Mouse (Mus musculus): ENCODE measurements around the gene Suox. TPM values are rescaled to one million over a fixed set of nuclear protein-coding genes. Genes with fewer than 3 reads are reported as not detected.

Suox gene
- polyA plus RNA-seq, 1 experiment from 2014 or later, result 12.4 TPM

DNA sequence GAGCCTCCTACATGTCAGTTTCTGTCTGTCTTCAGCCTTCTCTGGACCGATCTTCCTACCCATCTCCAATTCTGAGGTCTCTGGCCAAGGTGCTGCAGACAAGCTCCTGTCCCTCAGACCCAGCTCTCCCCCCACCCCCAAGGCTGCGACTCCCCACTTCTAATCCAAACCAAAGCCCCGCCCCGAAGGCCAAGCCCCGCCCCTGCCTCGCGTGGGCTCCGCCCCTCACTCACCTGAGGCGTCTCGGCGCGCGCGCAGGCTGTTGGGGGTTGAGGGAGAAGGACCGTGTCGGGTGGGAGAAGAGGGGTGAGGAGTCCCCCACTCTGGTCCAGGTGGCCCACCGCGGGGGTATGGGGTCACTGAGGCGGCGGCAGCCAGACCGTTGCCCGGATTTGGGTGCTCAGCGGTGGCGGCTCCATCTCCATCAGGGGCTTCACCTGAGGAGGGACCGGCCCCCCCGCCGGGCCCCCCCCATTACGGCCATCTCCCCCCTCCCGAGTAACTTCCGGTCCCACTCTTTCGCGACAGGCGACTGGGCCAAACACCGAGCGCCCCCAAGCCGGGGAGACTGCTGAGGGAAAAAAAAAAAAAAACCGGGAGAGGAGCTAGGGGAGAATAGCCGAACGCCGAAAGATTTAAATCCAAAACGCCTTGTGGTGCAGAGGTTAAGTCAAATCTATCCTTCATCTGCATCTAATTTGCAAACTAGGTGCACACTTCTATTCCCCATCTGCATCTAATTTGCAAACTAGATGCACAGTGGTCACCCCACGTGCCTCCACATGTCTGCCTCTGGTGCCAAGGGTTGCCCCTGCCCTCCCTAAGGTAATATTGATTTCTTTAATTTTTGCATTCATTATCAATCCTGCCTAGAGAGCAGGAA lies 4.8 kb downstream of the Suox start:
- peaks cover 11% of the 10 kb centered on the region; the same call in 1 of the 2 replicates for H3K27me3 ChIP-seq (replicated peaks; ENCODE audit: control insufficient read depth, insufficient read depth, low read length)
- peak overlapping the region; percentile 56; the same call in 1 of the 2 replicates for H3K9ac ChIP-seq (ENCODE audit: low read depth, low read length)
- peak overlapping the region; percentile 69 for H3K4me3 ChIP-seq (ENCODE audit: low read depth, low read length)
- no peaks in the 10 kb centered on the region for H3K9me3 ChIP-seq (ENCODE audit: control insufficient read depth, low read length)
- peak; percentile 53 for DNase-seq (ENCODE audit: low spot score)
- no peak overlapping the region for H3K27ac ChIP-seq (ENCODE audit: low read depth, low read length)
- 1% methylated on average over 42 of the region's 42 CpGs for WGBS
- peaks cover 12% of the 10 kb centered on the region for H3K4me1 ChIP-seq (replicated peaks; ENCODE audit: control insufficient read depth, insufficient read depth, low read length)
- no peaks in the 10 kb centered on the region for H3K36me3 ChIP-seq (ENCODE audit: control insufficient read depth, insufficient read depth, low read length)
- ATAC-seq (replicated peaks; ENCODE audit: low FRiP score), result no peak; the same call in 1 of the 2 replicates
- peak overlapping the region; percentile 95 for H3K4me2 ChIP-seq

DNA sequence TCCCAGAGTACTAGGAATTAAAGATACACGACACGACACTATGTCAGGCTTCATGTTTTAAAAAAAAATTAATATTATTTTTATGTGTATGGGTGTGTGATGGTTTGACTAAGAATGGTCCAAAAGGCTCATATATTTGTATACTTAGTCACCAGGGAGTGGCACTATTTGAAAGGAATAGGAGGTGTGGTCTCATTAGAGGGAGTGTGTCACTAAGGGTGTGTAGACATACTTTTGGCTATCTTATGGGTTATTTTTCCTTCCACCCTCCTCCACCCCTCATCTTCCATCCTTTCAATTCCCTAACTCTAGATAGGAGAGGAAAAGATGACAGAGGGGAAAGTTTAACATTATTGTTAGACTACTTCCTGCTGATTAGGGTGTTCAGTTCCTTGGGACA lies 8.1 kb downstream of the Suox start:
- WGBS, result 94% methylated on average over 2 of the region's 2 CpGs
- no peak for DNase-seq (ENCODE audit: low spot score)
- no peak overlapping the region for H3K27ac ChIP-seq (ENCODE audit: low read depth, low read length)
- no peak overlapping the region for H3K4me3 ChIP-seq (ENCODE audit: low read depth, low read length)
- H3K4me2 ChIP-seq, result no peak overlapping the region
- peaks cover 10% of the 10 kb centered on the region; the same call in 1 of the 2 replicates for H3K4me1 ChIP-seq (replicated peaks; ENCODE audit: control insufficient read depth, insufficient read depth, low read length)
- H3K9me3 ChIP-seq (ENCODE audit: control insufficient read depth, low read length), result no peaks in the 10 kb centered on the region
- H3K36me3 ChIP-seq (ENCODE audit: control insufficient read depth, insufficient read depth, low read length), result no peaks in the 10 kb centered on the region
- ATAC-seq (replicated peaks; ENCODE audit: low FRiP score), result no peak
- H3K27me3 ChIP-seq (replicated peaks; ENCODE audit: control insufficient read depth, insufficient read depth, low read length), result peaks cover 11% of the 10 kb centered on the region; the same call in 1 of the 2 replicates
- H3K9ac ChIP-seq (ENCODE audit: low read depth, low read length), result no peak overlapping the region

DNA sequence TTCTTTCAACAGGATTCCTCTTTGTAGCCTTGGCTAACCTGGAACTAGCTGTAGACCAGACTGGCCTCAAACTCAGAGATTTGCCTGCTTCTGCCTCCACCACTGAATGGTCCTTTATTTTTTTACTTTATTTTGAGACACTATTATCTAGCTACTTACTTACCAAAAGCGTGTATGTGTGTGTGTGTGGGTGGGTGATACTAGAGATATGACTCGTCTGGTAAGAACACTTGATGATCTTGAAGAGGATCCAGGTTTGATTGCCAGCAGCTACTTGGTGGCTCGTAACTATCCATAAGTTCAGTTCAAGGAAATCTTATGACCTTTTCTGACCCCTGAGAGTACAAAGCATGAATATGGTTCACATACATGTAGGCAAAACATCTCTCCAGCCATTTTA lies 8.6 kb downstream of the Suox start:
- DNase-seq (ENCODE audit: low spot score) (no peak), ATAC-seq (replicated peaks; ENCODE audit: low FRiP score) (peak; percentile 50)
- Histone ChIP-seq H3K4me2 (peak overlapping the region; percentile 13; the same call in 1 of the 2 replicates), H3K36me3 (ENCODE audit: control insufficient read depth, insufficient read depth, low read length) (no peaks in the 10 kb centered on the region), H3K27me3 (replicated peaks; ENCODE audit: control insufficient read depth, insufficient read depth, low read length) (peaks cover 11% of the 10 kb centered on the region; the same call in 1 of the 2 replicates), H3K4me1 (replicated peaks; ENCODE audit: control insufficient read depth, insufficient read depth, low read length) (peaks cover 10% of the 10 kb centered on the region; the same call in 1 of the 2 replicates), H3K9ac (ENCODE audit: low read depth, low read length) (no peak overlapping the region), H3K9me3 (ENCODE audit: control insufficient read depth, low read length) (no peaks in the 10 kb centered on the region), H3K4me3 (ENCODE audit: low read depth, low read length) (no peak overlapping the region), H3K27ac (ENCODE audit: low read depth, low read length) (no peak overlapping the region)
- 50% methylated on average over 3 of the region's 3 CpGs for WGBS

DNA sequence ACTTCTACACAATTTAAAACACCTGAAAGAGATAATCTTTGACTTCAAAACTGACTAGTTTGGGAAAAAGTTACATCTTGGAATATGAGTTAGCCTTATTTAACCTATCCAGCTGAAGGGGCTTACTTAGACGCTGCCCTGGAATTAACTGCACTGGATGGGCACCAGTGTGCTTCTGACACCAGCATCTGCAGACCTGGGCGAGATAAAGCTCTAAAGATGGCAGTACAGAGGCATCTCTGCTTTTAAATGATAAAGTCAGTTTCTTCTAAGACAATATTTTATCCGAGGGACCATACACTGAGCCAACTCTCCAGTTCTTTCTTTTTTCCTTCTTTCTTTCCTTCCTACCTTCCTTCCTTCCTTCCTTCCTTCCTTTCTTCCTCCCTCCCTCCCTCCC lies 9.1 kb downstream of the Suox start:
- peak; percentile 85 for ATAC-seq (replicated peaks; ENCODE audit: low FRiP score)
- no peak overlapping the region for H3K9ac ChIP-seq (ENCODE audit: low read depth, low read length)

DNA sequence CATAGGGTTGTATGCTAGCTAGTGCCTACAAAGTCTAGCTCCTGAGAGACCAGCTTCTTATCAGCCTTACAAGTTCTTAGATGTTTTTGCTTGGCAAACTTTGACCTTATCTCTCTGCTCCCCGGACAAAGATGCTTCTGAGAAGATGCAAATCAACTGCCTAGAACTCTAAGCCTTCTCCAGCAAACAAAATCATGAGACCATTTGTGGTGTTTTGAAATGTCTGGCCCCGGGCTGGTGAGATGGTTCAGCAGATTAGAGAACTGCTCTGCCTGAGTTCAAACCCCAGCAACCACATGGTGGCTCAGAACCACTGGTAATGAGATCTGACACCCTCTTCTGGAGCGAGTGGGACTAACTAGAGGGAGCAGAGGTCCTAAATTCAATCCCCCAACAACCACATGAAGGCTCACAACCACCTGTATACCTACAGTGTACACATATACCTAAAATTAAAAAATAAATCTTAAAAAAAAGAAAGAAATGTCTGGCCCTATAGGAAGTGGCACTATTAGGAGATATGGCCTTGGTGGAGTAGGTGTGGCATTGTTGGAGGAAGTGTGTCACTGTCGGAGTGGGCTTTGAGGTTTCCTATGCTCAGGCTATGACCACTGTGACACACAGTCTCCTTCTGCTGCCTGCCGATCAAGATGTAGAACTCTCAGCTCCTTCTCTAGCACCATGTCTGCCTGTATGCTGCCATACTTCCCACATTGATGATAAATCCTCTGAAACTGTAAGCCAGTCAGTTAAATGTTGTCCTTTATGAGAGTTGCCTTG lies 10.2 kb downstream of the Suox start:
- 0 out of 2 replicates have a peak, but pooled peaks cover 6% of the 10 kb centered on the region for H3K4me1 ChIP-seq (replicated peaks; ENCODE audit: control insufficient read depth, insufficient read depth, low read length)
- H3K9ac ChIP-seq (ENCODE audit: low read depth, low read length), result no peak overlapping the region
- DNase-seq (ENCODE audit: low spot score) (no peak), ATAC-seq (replicated peaks; ENCODE audit: low FRiP score) (no peak)
- no peak overlapping the region for H3K4me3 ChIP-seq (ENCODE audit: low read depth, low read length)
- no peaks in the 10 kb centered on the region for H3K9me3 ChIP-seq (ENCODE audit: control insufficient read depth, low read length)
- H3K27ac ChIP-seq (ENCODE audit: low read depth, low read length), result no peak overlapping the region
- no peaks in the 10 kb centered on the region for H3K36me3 ChIP-seq (ENCODE audit: control insufficient read depth, insufficient read depth, low read length)
- 36% methylated on average over 5 of the region's 5 CpGs for WGBS
- 0 out of 2 replicates have a peak, but pooled peaks cover 4% of the 10 kb centered on the region for H3K27me3 ChIP-seq (replicated peaks; ENCODE audit: control insufficient read depth, insufficient read depth, low read length)
- no peak overlapping the region for H3K4me2 ChIP-seq

More for the DNA sequence above, 9.1 kb downstream of the Suox start:
- H3K27ac ChIP-seq (ENCODE audit: low read depth, low read length), result no peak overlapping the region
- H3K9me3 ChIP-seq (ENCODE audit: control insufficient read depth, low read length), result no peaks in the 10 kb centered on the region
- 51% methylated on average over 3 of the region's 3 CpGs for WGBS
- peaks cover 10% of the 10 kb centered on the region; the same call in 1 of the 2 replicates for H3K4me1 ChIP-seq (replicated peaks; ENCODE audit: control insufficient read depth, insufficient read depth, low read length)
- no peak overlapping the region for H3K4me3 ChIP-seq (ENCODE audit: low read depth, low read length)
- no peaks in the 10 kb centered on the region for H3K36me3 ChIP-seq (ENCODE audit: control insufficient read depth, insufficient read depth, low read length)
- H3K27me3 ChIP-seq (replicated peaks; ENCODE audit: control insufficient read depth, insufficient read depth, low read length), result peaks cover 11% of the 10 kb centered on the region; the same call in 1 of the 2 replicates
- H3K4me2 ChIP-seq, result no peak overlapping the region
- no peak for DNase-seq (ENCODE audit: low spot score)

DNA sequence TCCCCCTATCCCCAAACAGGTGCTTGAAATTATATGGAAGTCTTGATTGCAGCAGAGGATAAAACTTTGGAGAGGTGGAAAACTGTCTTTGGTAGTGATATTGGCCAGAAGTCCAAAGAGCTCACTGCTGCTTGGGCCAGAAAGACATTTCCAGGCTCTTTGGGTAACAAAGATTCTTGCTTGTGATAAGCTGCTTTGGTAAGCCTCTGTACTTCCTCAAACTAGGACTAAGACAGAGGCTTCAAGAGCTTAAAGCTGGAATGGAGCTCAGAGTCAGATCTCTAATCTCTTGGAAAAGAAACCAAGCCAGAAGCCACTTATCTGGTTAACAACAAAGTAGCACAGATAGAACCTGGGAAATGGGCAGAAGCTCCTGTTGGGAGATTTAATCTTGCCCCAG lies 11.4 kb downstream of the Suox start:
- ATAC-seq (replicated peaks; ENCODE audit: low FRiP score) (no peak), DNase-seq (ENCODE audit: low spot score) (no peak)
- H3K36me3 ChIP-seq (ENCODE audit: control insufficient read depth, insufficient read depth, low read length), result no peaks in the 10 kb centered on the region
- H3K27me3 ChIP-seq (replicated peaks; ENCODE audit: control insufficient read depth, insufficient read depth, low read length), result no peaks in the 10 kb centered on the region
- no peak overlapping the region for H3K4me2 ChIP-seq
- H3K4me3 ChIP-seq (ENCODE audit: low read depth, low read length), result no peak overlapping the region
- H3K9me3 ChIP-seq (ENCODE audit: control insufficient read depth, low read length), result no peaks in the 10 kb centered on the region
- no peak overlapping the region for H3K9ac ChIP-seq (ENCODE audit: low read depth, low read length)
- 0 out of 2 replicates have a peak, but pooled peaks cover 6% of the 10 kb centered on the region for H3K4me1 ChIP-seq (replicated peaks; ENCODE audit: control insufficient read depth, insufficient read depth, low read length)
- H3K27ac ChIP-seq (ENCODE audit: low read depth, low read length), result no peak overlapping the region

DNA sequence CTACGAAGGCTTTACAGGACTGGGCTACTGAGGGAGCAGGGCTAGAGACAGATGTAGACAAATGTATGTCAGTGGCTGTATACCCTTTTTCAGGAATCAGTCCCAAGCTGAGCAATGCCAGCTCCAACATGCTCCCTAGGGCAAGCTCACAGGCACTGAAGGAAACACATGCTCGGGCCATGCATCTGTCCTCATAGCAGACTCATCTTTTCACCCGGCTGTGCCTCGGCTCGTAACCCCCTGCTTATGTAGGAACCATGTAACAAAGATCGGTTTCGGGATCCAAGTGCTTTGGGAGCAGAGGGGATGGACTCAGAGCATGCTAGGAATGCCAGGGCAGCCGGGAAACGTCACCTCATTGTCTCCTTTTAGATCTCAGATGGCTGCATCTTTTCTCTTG lies 14.4 kb downstream of the Suox start:
- Histone ChIP-seq H3K4me1 (replicated peaks; ENCODE audit: control insufficient read depth, insufficient read depth, low read length) (peaks cover 8% of the 10 kb centered on the region; the same call in 1 of the 2 replicates), H3K36me3 (ENCODE audit: control insufficient read depth, insufficient read depth, low read length) (no peaks in the 10 kb centered on the region), H3K9me3 (ENCODE audit: control insufficient read depth, low read length) (no peaks in the 10 kb centered on the region), H3K27ac (ENCODE audit: low read depth, low read length) (no peak overlapping the region), H3K9ac (ENCODE audit: low read depth, low read length) (no peak overlapping the region), H3K4me3 (ENCODE audit: low read depth, low read length) (no peak overlapping the region), H3K4me2 (no peak overlapping the region), H3K27me3 (replicated peaks; ENCODE audit: control insufficient read depth, insufficient read depth, low read length) (no peaks in the 10 kb centered on the region)
- WGBS, result 58% methylated on average over 9 of the region's 9 CpGs
- no peak for DNase-seq (ENCODE audit: low spot score)
- no peak for ATAC-seq (replicated peaks; ENCODE audit: low FRiP score)

DNA sequence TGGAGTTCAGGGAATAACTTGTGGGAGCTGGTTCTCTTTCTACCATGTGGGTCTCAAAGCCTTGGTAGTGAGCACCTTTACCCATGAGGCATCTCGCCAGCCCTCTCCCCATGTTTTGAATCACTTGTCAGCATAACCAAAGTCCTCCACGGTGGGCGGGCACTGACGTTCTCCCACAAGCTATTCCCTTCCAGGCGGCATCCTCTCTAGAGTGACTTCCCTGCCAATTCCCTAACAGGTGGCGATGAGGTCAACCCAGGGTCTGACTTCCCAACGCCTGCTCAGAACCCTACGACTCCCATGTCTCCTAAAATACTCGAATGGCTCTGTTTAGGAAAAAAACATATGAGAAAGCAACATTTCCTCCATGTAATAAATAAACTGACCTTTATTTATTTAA lies 16.0 kb downstream of the Suox start:
- no peak for ATAC-seq (replicated peaks; ENCODE audit: low FRiP score)
- Histone ChIP-seq H3K4me2 (no peak overlapping the region), H3K36me3 (ENCODE audit: control insufficient read depth, insufficient read depth, low read length) (no peaks in the 10 kb centered on the region), H3K27me3 (replicated peaks; ENCODE audit: control insufficient read depth, insufficient read depth, low read length) (no peaks in the 10 kb centered on the region), H3K9me3 (ENCODE audit: control insufficient read depth, low read length) (no peaks in the 10 kb centered on the region), H3K27ac (ENCODE audit: low read depth, low read length) (no peak overlapping the region), H3K4me1 (replicated peaks; ENCODE audit: control insufficient read depth, insufficient read depth, low read length) (peaks cover 4% of the 10 kb centered on the region; the same call in 1 of the 2 replicates), H3K4me3 (ENCODE audit: low read depth, low read length) (no peak overlapping the region), H3K9ac (ENCODE audit: low read depth, low read length) (no peak overlapping the region)
- 55% methylated on average over 9 of the region's 9 CpGs for WGBS
- DNase-seq (ENCODE audit: low spot score), result no peak
